21 mouse cellular contexts compared by ENCODE assay signal in genomic region chr12:117459541-117459940, GRCm38 (mm10). TPM values are rescaled to one million over a fixed set of nuclear protein-coding genes. Genes with fewer than 3 reads are reported as not detected.
DNase-seq lines count a peak whose midpoint lies in the region; ATAC-seq lines count a peak whose summit lies in the region.
"Had no signal": no experiment of that assay in that cellular context is flagged by ENCODE, and none has a peak within 500 bp of the region (broad histone marks: within the 10 kb centered on the region; RNA-seq: fewer than 3 reads in every experiment).

No protein-coding gene starts in this region.

- H3K9ac ChIP-seq in heart, embryonic 11.5 days (ENCODE audit: low read depth, low read length) = no peak overlapping the region
- H3K9ac ChIP-seq in intestine, embryonic 15.5 days = no peak overlapping the region
- no peak overlapping the region for H3K9ac ChIP-seq in intestine, embryonic 16.5 days (ENCODE audit: low read depth, low read length)
- H3K9ac ChIP-seq: embryonic facial prominence, embryonic 12.5 days had no signal

- no peak overlapping the region for H3K4me3 ChIP-seq in heart, embryonic 11.5 days (ENCODE audit: low read depth, low read length)
- no peak overlapping the region for H3K4me3 ChIP-seq in intestine, embryonic 15.5 days (replicated peaks)
- H3K4me3 ChIP-seq in intestine, embryonic 16.5 days (ENCODE audit: low read length) = no peak overlapping the region
- H3K4me3 ChIP-seq: embryonic facial prominence, embryonic 10.5 days; embryonic facial prominence, embryonic 12.5 days; forebrain, embryonic 10.5 days had no signal

- 74% methylated on average over 4 of the region's 4 CpGs for WGBS in heart, embryonic 11.5 days (ENCODE audit: insufficient replicate concordance)
- WGBS in intestine, embryonic 15.5 days = 63% methylated on average over 4 of the region's 4 CpGs
- 49% methylated on average over 4 of the region's 4 CpGs for WGBS in intestine, embryonic 16.5 days
- 25% methylated on average over 4 of the region's 4 CpGs for WGBS in large intestine, adult 2 months

- no peaks in the 10 kb centered on the region for H3K4me1 ChIP-seq in heart, embryonic 11.5 days (ENCODE audit: control insufficient read depth, insufficient read depth, low read length)
- H3K4me1 ChIP-seq in intestine, embryonic 15.5 days (replicated peaks) = no peaks in the 10 kb centered on the region; the same call in 1 of the 2 replicates
- H3K4me1 ChIP-seq in intestine, embryonic 16.5 days (ENCODE audit: control insufficient read depth, insufficient read depth, low read length) = peaks cover 13% of the 10 kb centered on the region; the same call in 1 of the 2 replicates
- H3K4me1 ChIP-seq: embryonic facial prominence, embryonic 12.5 days had no signal

- H3K27ac ChIP-seq in heart, embryonic 11.5 days (ENCODE audit: low read depth, low read length) = no peak overlapping the region
- no peak overlapping the region for H3K27ac ChIP-seq in intestine, embryonic 15.5 days
- H3K27ac ChIP-seq in intestine, embryonic 16.5 days (ENCODE audit: low read length) = no peak overlapping the region
- H3K27ac ChIP-seq: embryonic facial prominence, embryonic 10.5 days; embryonic facial prominence, embryonic 12.5 days; forebrain, embryonic 10.5 days had no signal

- H3K27me3 ChIP-seq in heart, embryonic 11.5 days (ENCODE audit: control insufficient read depth, insufficient read depth, low read length) = no peaks in the 10 kb centered on the region
- no peaks in the 10 kb centered on the region for H3K27me3 ChIP-seq in intestine, embryonic 15.5 days (replicated peaks)
- H3K27me3 ChIP-seq in intestine, embryonic 16.5 days (replicated peaks; ENCODE audit: control insufficient read depth, insufficient read depth, low read length) = no peaks in the 10 kb centered on the region
- H3K27me3 ChIP-seq: embryonic facial prominence, embryonic 12.5 days had no signal

- H3K4me2 ChIP-seq in heart, embryonic 11.5 days = no peak overlapping the region
- H3K4me2 ChIP-seq in intestine, embryonic 15.5 days (replicated peaks) = no peak overlapping the region
- no peak overlapping the region for H3K4me2 ChIP-seq in intestine, embryonic 16.5 days (ENCODE audit: low read depth, low read length)
- H3K4me2 ChIP-seq: embryonic facial prominence, embryonic 12.5 days had no signal

- no peak for ATAC-seq in heart, embryonic 11.5 days (replicated peaks; ENCODE audit: insufficient number of reproducible peaks, low FRiP score, low TSS enrichment)
- peak; percentile 87 for ATAC-seq in intestine, embryonic 15.5 days
- ATAC-seq in intestine, embryonic 16.5 days = peak; percentile 93
- ATAC-seq: forebrain, embryonic 14.5 days; forebrain, embryonic 16.5 days had no signal

- H3K36me3 ChIP-seq in heart, embryonic 11.5 days (ENCODE audit: control insufficient read depth, insufficient read depth, low read length) = no peaks in the 10 kb centered on the region
- H3K36me3 ChIP-seq in intestine, embryonic 15.5 days = no peaks in the 10 kb centered on the region
- H3K36me3 ChIP-seq in intestine, embryonic 16.5 days (ENCODE audit: control insufficient read depth, insufficient read depth, low read length) = no peaks in the 10 kb centered on the region
- H3K36me3 ChIP-seq: embryonic facial prominence, embryonic 10.5 days; embryonic facial prominence, embryonic 12.5 days; forebrain, embryonic 10.5 days had no signal

- H3K9me3 ChIP-seq in heart, embryonic 11.5 days (replicated peaks; ENCODE audit: control insufficient read depth, low read length) = no peaks in the 10 kb centered on the region
- H3K9me3 ChIP-seq in intestine, embryonic 15.5 days = no peaks in the 10 kb centered on the region
- H3K9me3 ChIP-seq in intestine, embryonic 16.5 days (ENCODE audit: control insufficient read depth, low read length) = no peaks in the 10 kb centered on the region
- H3K9me3 ChIP-seq: embryonic facial prominence, embryonic 10.5 days; embryonic facial prominence, embryonic 12.5 days; forebrain, embryonic 10.5 days had no signal

- DNase-seq in heart, adult 11 months = peak; percentile 24
- DNase-seq in large intestine, adult 2 months (ENCODE audit: low read depth, low spot score) = peak; percentile 73
- no peak for DNase-seq in thymus, postnatal 25 days
- DNase-seq in kidney, postnatal 36 days = no peak
- DNase-seq in cerebellum, adult 11 months = no peak
- DNase-seq: adrenal gland, adult 2 months; adrenal gland, postnatal 10 days; adrenal gland, postnatal 25 days; cerebellum, adult 11-12 months; cerebellum, adult 2 months; cerebellum, adult 9-10 months; cerebellum, postnatal 10 days; cerebellum, postnatal 25 days had no signal

RNA-seq across cellular contexts. Expression of gene Rapgef5, which starts 56.7 kb away (rescaled TPM):
- 13.2 and 15.7 TPM in 2 replicates for polyA plus RNA-seq in heart, embryonic 11.5 days (2014; fragmentation: Nextera tagmentation; extraction: Ambion mirVana)
- 9.8 and 10.2 TPM in 2 replicates for polyA plus RNA-seq in intestine, embryonic 15.5 days (2015; fragmentation: Nextera tagmentation; extraction: Ambion mirVana)
- polyA plus RNA-seq in intestine, embryonic 16.5 days (2015; fragmentation: Nextera tagmentation; extraction: Ambion mirVana) = 5.2 and 6.9 TPM in 2 replicates
- 5.2 and 7.9 TPM in 2 replicates for polyA plus RNA-seq in large intestine, adult 2 months (2012; rRNA removed)

Comparison
In these comparisons a context has a peak if more than half of its experiments do, and no peak if none do; other contexts are left out.
1. DNase-seq: peak in heart, adult 11 months (single experiment) and large intestine, adult 2 months (single experiment); none in thymus, postnatal 25 days (single experiment), kidney, postnatal 36 days (0 of 2) and cerebellum, adult 11 months (single experiment).